Mouse (Mus musculus): Measurements from ENCODE around the gene Eed. TPM values are rescaled to one million over a fixed set of nuclear protein-coding genes. Genes with fewer than 3 reads are reported as not detected.
A peak's percentile ranks its signal among the peaks of the same experiment; 100 is the strongest.

The Eed gene
- total RNA-seq, 2 experiments from 2014 or later, result 34.3 to 49.6 TPM

GRCm38 (mm10) chr7:89983441-89983840 is 2.7 kb upstream of the Eed start:
- no peak for DNase-seq (ENCODE audit: low spot score in 2 of 2)

- DNase-seq (ENCODE audit: low spot score in 2 of 2), result no peak
Observed at GRCm38 (mm10) chr7:89981557-89981956, 774 bp upstream of the Eed start.

GRCm38 (mm10) chr7:89980133-89980484 is 674 bp downstream of the Eed start:
- no peak for DNase-seq (ENCODE audit: low spot score in 2 of 2)

- DNase-seq (ENCODE audit: low spot score in 2 of 2), result no peak
Observed at GRCm38 (mm10) chr7:89979432-89980130, 1.2 kb downstream of the Eed start.

- DNase-seq (ENCODE audit: low spot score in 2 of 2), result no peak
Observed at GRCm38 (mm10) chr7:89976796-89977195, 4.0 kb downstream of the Eed start.

GRCm38 (mm10) chr7:89975571-89975970 is 5.2 kb downstream of the Eed start:
- DNase-seq (ENCODE audit: low spot score in 2 of 2), result no peak

GRCm38 (mm10) chr7:89967235-89967634 is 13.5 kb downstream of the Eed start:
- no peak for DNase-seq (ENCODE audit: low spot score in 2 of 2)

- no peak for DNase-seq (ENCODE audit: low spot score in 2 of 2)
Observed at GRCm38 (mm10) chr7:89966771-89967170, 14.0 kb downstream of the Eed start.

GRCm38 (mm10) chr7:89963135-89963534 is 17.6 kb downstream of the Eed start:
- DNase-seq (ENCODE audit: low spot score in 2 of 2), result no peak

GRCm38 (mm10) chr7:89957300-89957699 is 23.5 kb downstream of the Eed start:
- DNase-seq (ENCODE audit: low spot score in 2 of 2), result no peak

- no peak for DNase-seq (ENCODE audit: low spot score in 2 of 2)
Observed at GRCm38 (mm10) chr7:89954261-89954660, 26.5 kb downstream of the Eed start.

GRCm38 (mm10) chr7:89949403-89949802 is 31.4 kb downstream of the Eed start:
- no peak for DNase-seq (ENCODE audit: low spot score in 2 of 2)

GRCm38 (mm10) chr7:89948026-89948425 is 32.8 kb downstream of the Eed start:
- DNase-seq (ENCODE audit: low spot score in 2 of 2), result no peak

- peak; percentile 81 to 94 for DNase-seq (ENCODE audit: low spot score in 2 of 2)
Observed at GRCm38 (mm10) chr7:89940571-89941463, 40.0 kb downstream of the Eed start, which contains the start of gene Hikeshi. Hikeshi (minus strand) TSS chr7:89941204.

GRCm38 (mm10) chr7:89939497-89940353 is 41.1 kb downstream of the Eed start:
- DNase-seq (ENCODE audit: low spot score in 2 of 2), result no peak

- no peak for DNase-seq (ENCODE audit: low spot score in 2 of 2)
Observed at GRCm38 (mm10) chr7:89923441-89924180, 57.2 kb downstream of the Eed start.

- no peak for DNase-seq (ENCODE audit: low spot score in 2 of 2)
Observed at GRCm38 (mm10) chr7:89917776-89918175, 63.0 kb downstream of the Eed start.

- DNase-seq (ENCODE audit: low spot score in 2 of 2), result no peak
Observed at GRCm38 (mm10) chr7:89916711-89917110, 64.1 kb downstream of the Eed start.

GRCm38 (mm10) chr7:89913432-89914158 is 67.2 kb downstream of the Eed start:
- no peak for DNase-seq (ENCODE audit: low spot score in 2 of 2)

- DNase-seq (ENCODE audit: low spot score in 2 of 2), result no peak
Observed at GRCm38 (mm10) chr7:89912356-89912755, 68.4 kb downstream of the Eed start.
